Mouse (Mus musculus) ES-E14 (cell line): ENCODE data around the gene Tom1. TPM values are rescaled to one million over a fixed set of nuclear protein-coding genes. Genes with fewer than 3 reads are reported as not detected.

Source experiments
- DNase-seq: peaks from one replicate; pipeline ENCODE4 v3.0.0-alpha.2; 2013; ENCODE audit warnings: low read depth, low spot score
- H3K27ac ChIP-seq: 2 replicates; pipeline ENCODE4 v1.5.1; 2012; ENCODE audit warnings: low read depth, mild to moderate bottlenecking, low read length, moderate library complexity, mixed read lengths; ENCODE audit not compliant: poor library complexity, insufficient read depth, severe bottlenecking
- H3K36me3 ChIP-seq: 2 replicates; pipeline ENCODE4 v1.6.1; 2012; ENCODE audit warnings: mild to moderate bottlenecking, low read length, moderate library complexity, mixed read lengths; ENCODE audit not compliant: control insufficient read depth, poor library complexity, insufficient read depth, severe bottlenecking
- H3K4me1 ChIP-seq, 2 experiments: fragments of 150-350 bp in 1 of 2; sonication (generic) in 1 of 2; 2 replicates each; pipeline ENCODE4 v1.6.1; 2012; ENCODE audit warnings: low read length in 2 of 2, mild to moderate bottlenecking in 1 of 2, mixed read lengths in 1 of 2; ENCODE audit not compliant: control insufficient read depth in 2 of 2, insufficient read depth in 2 of 2, poor library complexity in 1 of 2
- H3K4me3 ChIP-seq, 2 experiments: fragments of 150-350 bp in 1 of 2; sonication (generic) in 1 of 2; 2 replicates each; pipeline ENCODE4 v1.5.1; 2012; ENCODE audit warnings: low read length in 2 of 2, low read depth in 1 of 2, mild to moderate bottlenecking in 1 of 2, mixed read lengths in 1 of 2; ENCODE audit not compliant: insufficient read depth in 1 of 2, poor library complexity in 1 of 2, severe bottlenecking in 1 of 2
- H3K9ac ChIP-seq: 2 replicates; pipeline ENCODE4 v1.6.1; 2012; ENCODE audit warnings: low read depth, mild to moderate bottlenecking, low read length, mixed read lengths; ENCODE audit not compliant: poor library complexity, insufficient read depth, severe bottlenecking
- H3K9me3 ChIP-seq: fragments of 150-350 bp; sonication (generic); 2 replicates; pipeline ENCODE4 v1.6.1; 2012; ENCODE audit warnings: low read depth, mild to moderate bottlenecking, low read length; ENCODE audit not compliant: control insufficient read depth, insufficient read depth
- CHD2 ChIP-seq: IDR thresholded peaks from 2 replicates; pipeline ENCODE4 v1.6.1; 2014; ENCODE audit warnings: mild to moderate bottlenecking, low read depth, low read length, inconsistent platforms
- HCFC1 ChIP-seq: IDR thresholded peaks from 2 replicates; pipeline ENCODE4 v1.6.1; 2012; ENCODE audit warnings: low read length, inconsistent platforms, borderline replicate concordance; ENCODE audit not compliant: insufficient read depth
- MAFK ChIP-seq: IDR thresholded peaks from 2 replicates; pipeline ENCODE4 v1.6.1; 2014; ENCODE audit warnings: mild to moderate bottlenecking, low read depth, low read length, inconsistent platforms; ENCODE audit not compliant: insufficient read depth
- ZC3H11A ChIP-seq: IDR thresholded peaks from 2 replicates; pipeline ENCODE4 v1.6.1; 2012; ENCODE audit warnings: low read depth, mild to moderate bottlenecking, inconsistent platforms, low read length, borderline replicate concordance
- ZNF384 ChIP-seq: IDR thresholded peaks from 2 replicates; pipeline ENCODE4 v1.6.1; 2012; ENCODE audit warnings: low read depth, low read length, inconsistent platforms
- in situ Hi-C, 2 experiments: fragments of 600-800 bp; cut with MboI; formaldehyde crosslinking; loops; one replicate each; pipeline ENCODE4 v1.15.1; 2025; ENCODE audit warnings: low sequenced_read_pairs in 2 of 2, inconsistent platforms in 1 of 2; ENCODE audit not compliant: unreplicated experiment in 2 of 2
- total RNA-seq: library from RNA; depleted of rRNA; stranded (reverse); fragments of 300-350 nt; gene quantifications from 2 replicates; pipeline ENCODE4 v1.2.3, GENCODE M21; 2012

The Tom1 gene
- total RNA-seq, 1 experiment: 24.5 TPM

DNA sequence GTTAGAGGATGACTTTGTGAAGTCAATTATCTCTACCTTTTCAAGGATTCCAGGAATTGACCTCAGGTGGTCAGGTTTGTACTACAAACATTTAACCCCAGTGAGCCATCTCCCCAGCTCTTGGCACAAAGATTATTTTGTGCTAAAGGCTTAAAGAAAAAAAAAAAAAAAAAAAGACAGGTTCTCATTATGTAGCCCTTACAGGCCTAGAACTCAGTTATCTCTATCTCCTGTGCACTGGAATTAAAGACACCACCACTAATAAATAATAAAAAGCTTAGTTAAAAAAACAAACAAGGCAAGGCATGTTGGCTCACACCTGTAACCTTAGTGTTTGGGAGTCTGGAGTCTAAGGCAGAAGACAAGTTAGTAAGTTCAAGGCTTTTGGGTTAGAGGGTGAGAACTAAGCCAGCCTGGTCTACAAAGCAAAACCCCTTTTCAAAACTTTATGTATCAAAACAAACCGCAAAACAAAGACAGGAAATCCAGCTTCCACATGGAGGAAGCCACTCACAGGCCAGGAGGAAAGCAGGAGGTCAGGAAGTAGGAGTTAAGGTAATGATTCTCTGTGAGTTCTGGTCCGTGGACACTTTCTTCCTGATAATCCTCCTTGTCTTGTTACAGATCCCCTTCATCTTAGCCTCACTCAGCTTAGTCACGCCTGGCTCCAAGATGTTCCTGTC, 51.0 kb downstream of the Tom1 start:
- in situ Hi-C loops: no loop called here
- no peak overlapping the region; the same call in 1 of the 2 replicates for H3K27ac ChIP-seq
- H3K9me3 ChIP-seq: peaks cover 2% of the 10 kb centered on the region; the same call in 1 of the 2 replicates
- DNase-seq: no peak
- H3K4me1 ChIP-seq: peaks cover 4 to 13% of the 10 kb centered on the region in 2 experiments; a peak in 2 of 4 replicates
- no peak overlapping the region for H3K4me3 ChIP-seq
- no peak overlapping the region for H3K9ac ChIP-seq
- no peaks in the 10 kb centered on the region for H3K36me3 ChIP-seq
- no peak for TF ChIP-seq ZNF384

DNA sequence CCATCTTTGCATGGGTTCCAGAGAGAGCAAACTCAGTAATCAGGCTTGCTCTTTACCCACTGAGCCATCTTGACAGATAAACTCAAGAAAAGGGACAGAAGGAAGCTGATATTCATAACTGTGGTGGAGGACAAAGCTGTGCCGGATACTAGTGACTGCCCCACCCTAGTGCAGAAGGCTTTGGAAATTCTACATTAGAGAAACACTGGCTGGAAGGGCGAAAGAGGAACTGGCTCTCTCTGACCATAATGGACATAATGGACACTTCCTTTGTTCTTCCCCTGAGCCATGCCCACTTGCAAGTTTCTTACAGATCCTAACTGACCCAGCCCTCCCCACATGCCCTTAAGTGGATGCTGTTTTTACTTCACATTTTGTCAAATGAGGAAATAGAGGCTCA, 52.5 kb downstream of the Tom1 start:
- Histone ChIP-seq H3K27ac (no peak overlapping the region), H3K36me3 (no peaks in the 10 kb centered on the region), H3K9ac (no peak overlapping the region), H3K4me1 (peaks cover 9 to 19% of the 10 kb centered on the region in 2 experiments; a peak in 3 of 4 replicates), H3K9me3 (peaks cover 2% of the 10 kb centered on the region; the same call in 1 of the 2 replicates), H3K4me3 (no peak overlapping the region)
- no peak for TF ChIP-seq ZC3H11A
- no peak for DNase-seq
- in situ Hi-C loops: no loop called here

- TF ChIP-seq ZC3H11A (no peak), ZNF384 (no peak), CHD2 (no peak), MAFK (no peak), HCFC1 (no peak)
- Histone ChIP-seq H3K4me3 (no peak overlapping the region), H3K27ac (no peak overlapping the region), H3K9ac (no peak overlapping the region), H3K9me3 (peaks cover 2% of the 10 kb centered on the region; the same call in 1 of the 2 replicates), H3K36me3 (no peaks in the 10 kb centered on the region), H3K4me1 (peaks cover 9 to 19% of the 10 kb centered on the region in 2 experiments; a peak in 3 of 4 replicates)
- no peak for DNase-seq
- in situ Hi-C loops: no loop called here
Measured at GRCm38 (mm10) chr8:75087127-75087526, 53.6 kb downstream of the Tom1 start.

GRCm38 (mm10) chr8:75088989-75089881, 55.7 kb downstream of the Tom1 start:
- Histone ChIP-seq H3K36me3 (no peaks in the 10 kb centered on the region), H3K27ac (peak overlapping the region; percentile 20; the same call in 1 of the 2 replicates), H3K9me3 (no peaks in the 10 kb centered on the region), H3K4me1 (peaks cover 9 to 19% of the 10 kb centered on the region in 2 experiments; a peak in 3 of 4 replicates), H3K4me3 (no peak overlapping the region), H3K9ac (peak overlapping the region; percentile 1; the same call in 1 of the 2 replicates)
- in situ Hi-C loops: no loop called here
- DNase-seq: peak; percentile 83
- TF ChIP-seq HCFC1 (no peak), MAFK (peak; percentile 99)
